Mouse (Mus musculus) cerebellum, adult 9-10 months (tissue): ENCODE measurements around the gene Tshz2.

Experiments
- DNase-seq: peaks from one replicate; pipeline ENCODE4 v3.0.0; 2022

The Tshz2 gene

GRCm38 (mm10) chr2:169702725-169703486, 70.1 kb downstream of the Tshz2 start:
- DNase-seq = no peak

GRCm38 (mm10) chr2:169721793-169722326, 89.0 kb downstream of the Tshz2 start:
- DNase-seq = no peak

- no peak for DNase-seq
Measured at GRCm38 (mm10) chr2:169722341-169722740, 89.5 kb downstream of the Tshz2 start.

- DNase-seq = no peak
Measured at GRCm38 (mm10) chr2:169723645-169724462, 91.0 kb downstream of the Tshz2 start.

- no peak for DNase-seq
Measured at GRCm38 (mm10) chr2:169728651-169729280, 96.0 kb downstream of the Tshz2 start.

GRCm38 (mm10) chr2:169730551-169730996, 97.8 kb downstream of the Tshz2 start:
- DNase-seq = no peak

- DNase-seq = no peak
Measured at GRCm38 (mm10) chr2:169734053-169734452, 101.2 kb downstream of the Tshz2 start.

- no peak for DNase-seq
Measured at GRCm38 (mm10) chr2:169735475-169736406, 102.9 kb downstream of the Tshz2 start.

GRCm38 (mm10) chr2:169740996-169741395, 108.2 kb downstream of the Tshz2 start:
- DNase-seq = no peak

GRCm38 (mm10) chr2:169742791-169743190, 110.0 kb downstream of the Tshz2 start:
- no peak for DNase-seq

- DNase-seq = no peak
Measured at GRCm38 (mm10) chr2:169743294-169743693, 110.5 kb downstream of the Tshz2 start.

- no peak for DNase-seq
Measured at GRCm38 (mm10) chr2:169743910-169744309, 111.1 kb downstream of the Tshz2 start.

GRCm38 (mm10) chr2:169747114-169747642, 114.4 kb downstream of the Tshz2 start:
- no peak for DNase-seq

GRCm38 (mm10) chr2:169749331-169749945, 116.6 kb downstream of the Tshz2 start:
- DNase-seq = no peak

- no peak for DNase-seq
Measured at GRCm38 (mm10) chr2:169750574-169751491, 118.0 kb downstream of the Tshz2 start.

- DNase-seq = no peak
Measured at GRCm38 (mm10) chr2:169752126-169752525, 119.3 kb downstream of the Tshz2 start.

GRCm38 (mm10) chr2:169753432-169753831, 120.6 kb downstream of the Tshz2 start:
- DNase-seq = no peak

GRCm38 (mm10) chr2:169755091-169755490, 122.3 kb downstream of the Tshz2 start:
- DNase-seq = no peak

GRCm38 (mm10) chr2:169758120-169758519, 125.3 kb downstream of the Tshz2 start:
- no peak for DNase-seq

GRCm38 (mm10) chr2:169760117-169760516, 127.3 kb downstream of the Tshz2 start:
- DNase-seq = no peak
